Mouse (Mus musculus) large intestine, adult 2 months (tissue): ENCODE results near the gene Prl8a2. TPM values are rescaled to one million over a fixed set of nuclear protein-coding genes. Genes with fewer than 3 reads are reported as not detected.

Source experiments
- DNase-seq: peaks from one replicate; pipeline ENCODE4 v3.0.0-alpha.2; 2012; ENCODE audit warnings: low read depth, low spot score
- WGBS: fragments of 180-500 bp; shearing (Covaris S2); methylation state at CpG from one replicate; pipeline ENCODE4 v1.1.7; 2018; 5-methylcytosine and 5-hydroxymethylcytosine counted together
- polyA plus RNA-seq: library from polyadenylated mRNA; depleted of rRNA; stranded (reverse); fragments of >200 nt; gene quantifications from 2 replicates; pipeline ENCODE4 v1.2.3, GENCODE M21; 2012; rRNA removed

Gene Prl8a2
- polyA plus RNA-seq = not detected in 2 replicates

GRCm38 (mm10) chr13:27345373-27345772 lies at the start of gene Prl8a2:
Gene Prl8a2 (plus strand): TSS chr13:27345673.
- no peak for DNase-seq
- WGBS = 75% methylated on average over 2 of the region's 2 CpGs

GRCm38 (mm10) chr13:27312334-27313225 lies 32.9 kb upstream of the Prl8a2 start, which contains the start of gene Prl6a1:
Gene Prl6a1 (plus strand): TSS chr13:27312627.
- 32% methylated on average over 7 of the region's 7 CpGs for WGBS
- peak; percentile 95 for DNase-seq

DNA sequence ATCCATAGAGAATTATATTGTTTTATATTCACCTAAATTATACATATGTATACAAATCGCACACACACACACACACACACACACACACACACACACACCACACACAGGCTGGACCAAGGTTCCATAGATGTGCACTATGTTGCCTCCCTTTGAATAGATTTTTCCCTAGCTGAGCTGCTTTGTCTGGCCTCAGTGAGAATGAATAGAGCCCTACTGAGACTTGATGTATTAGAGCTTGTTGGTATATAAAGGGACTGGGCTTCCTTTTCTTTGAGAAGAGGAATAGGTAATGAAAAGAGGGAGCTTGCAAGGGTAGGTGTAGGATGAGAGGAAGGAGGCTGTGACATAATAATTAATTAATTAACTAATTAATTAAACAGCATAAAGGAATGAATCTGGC lies 10.5 kb upstream of the Prl8a2 start:
- 89% methylated on average over 1 of the region's 1 CpGs for WGBS

DNA sequence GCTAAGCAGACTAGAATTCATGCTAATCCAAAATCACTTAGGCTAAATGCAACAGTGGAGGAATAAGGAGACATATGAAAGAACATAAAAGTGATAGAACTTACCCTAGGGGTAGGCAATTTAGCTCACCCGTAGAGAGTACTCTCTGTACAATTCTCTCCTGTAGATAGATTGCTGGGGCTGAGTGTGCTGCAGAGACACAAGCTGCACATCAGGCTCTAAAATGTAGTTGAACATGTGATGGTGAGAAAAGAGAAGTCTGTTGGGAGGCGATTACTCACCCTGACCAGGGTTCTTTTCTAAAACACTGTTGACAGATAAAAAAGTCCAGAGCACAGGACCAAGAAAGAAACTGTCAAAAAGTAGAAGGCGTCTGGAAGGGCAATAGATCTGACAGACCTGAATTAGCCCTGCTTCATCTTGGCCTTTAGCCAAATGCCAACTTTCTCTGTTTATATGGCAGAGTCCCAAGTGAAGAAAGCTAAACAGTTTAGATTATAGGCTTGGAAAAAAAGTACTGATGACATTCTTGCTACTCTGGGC lies 2.7 kb upstream of the Prl8a2 start:
- 48% methylated on average over 3 of the region's 3 CpGs for WGBS
- DNase-seq = no peak

More for the DNA sequence above, 10.5 kb upstream of the Prl8a2 start:
- no peak for DNase-seq

- DNase-seq = no peak
- 83% methylated on average over 6 of the region's 6 CpGs for WGBS
Measured at GRCm38 (mm10) chr13:27390746-27391145, 45.3 kb downstream of the Prl8a2 start, which contains the start of gene Prl2b1. Gene Prl2b1 (minus strand): TSS chr13:27390846.

DNA sequence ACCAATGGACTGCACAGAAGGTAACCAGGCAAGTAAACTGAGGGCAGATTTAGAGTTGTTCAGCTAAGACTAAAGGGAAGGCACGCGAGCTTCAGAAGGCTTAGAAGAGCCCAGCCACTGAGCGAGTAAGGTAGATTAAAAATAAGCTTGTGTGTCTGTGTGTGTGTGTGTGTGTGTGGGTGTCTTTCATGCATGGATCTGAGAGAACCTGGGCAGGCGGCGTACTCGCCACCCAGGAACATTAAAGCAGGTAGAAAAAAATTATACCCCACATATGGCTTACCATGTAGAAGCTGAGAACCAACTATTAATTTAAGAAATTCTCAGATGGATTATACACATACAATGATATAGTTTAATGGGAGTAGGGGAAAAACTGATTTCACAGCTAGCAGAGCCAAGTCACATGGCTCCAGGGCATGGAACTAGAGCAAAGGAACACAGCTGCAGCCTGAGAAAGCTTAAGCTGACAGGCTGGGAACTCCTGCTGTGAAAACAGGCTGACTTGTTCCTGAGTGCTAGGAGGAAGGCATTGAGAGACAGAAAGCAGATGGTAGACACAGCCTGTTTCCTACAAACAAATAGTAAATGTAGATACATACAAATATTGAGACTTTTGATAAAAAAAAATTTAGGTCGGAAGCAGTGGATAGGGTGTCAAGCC lies 53.7 kb downstream of the Prl8a2 start:
- WGBS = 91% methylated on average over 7 of the region's 7 CpGs

More for the DNA sequence above, 53.7 kb downstream of the Prl8a2 start:
- DNase-seq = no peak

Other genes starting within 250 kb of the Prl8a2 start
- gene Prl3d2, start 224.0 kb upstream of the Prl8a2 start, polyA plus RNA-seq = not detected in 2 replicates
- gene Prl3d3, start 188.9 kb upstream of the Prl8a2 start, polyA plus RNA-seq = not detected in 2 replicates
- not detected in 2 replicates for gene Prl3c1, start 149.0 kb upstream of the Prl8a2 start, polyA plus RNA-seq
- gene Prl3b1, start 103.8 kb upstream of the Prl8a2 start, polyA plus RNA-seq = not detected in 2 replicates
- gene Prl3a1, start 86.2 kb upstream of the Prl8a2 start, polyA plus RNA-seq = not detected in 2 replicates
- gene Prl6a1, start 33.0 kb upstream of the Prl8a2 start, polyA plus RNA-seq = not detected in 2 replicates
- not detected in 2 replicates for gene Prl2b1, start 45.2 kb downstream of the Prl8a2 start, polyA plus RNA-seq
- not detected in 2 replicates for gene Prl8a6, start 93.0 kb downstream of the Prl8a2 start, polyA plus RNA-seq
- not detected in 2 replicates for gene Prl8a8, start 167.5 kb downstream of the Prl8a2 start, polyA plus RNA-seq
- not detected in 2 replicates for gene Prl8a9, start 218.9 kb downstream of the Prl8a2 start, polyA plus RNA-seq
- gene Prl8a1, start 236.5 kb downstream of the Prl8a2 start, polyA plus RNA-seq = not detected in 2 replicates